Mouse (Mus musculus) bone marrow, adult 2 months (tissue): ENCODE results near the gene Ptprm.

Experiments used
- CTCF ChIP-seq: fragments of 200-500 bp; IDR thresholded peaks from 2 replicates; pipeline ENCODE4 v1.5.1; 2011; ENCODE audit warnings: low read length, control low read depth; ENCODE audit not compliant: control insufficient read depth, insufficient read depth
- POLR2A ChIP-seq: fragments of 200-500 bp; IDR thresholded peaks from 2 replicates; pipeline ENCODE4 v1.6.1; 2011; ENCODE audit warnings: low read depth, mild to moderate bottlenecking, control low read depth, low read length, borderline replicate concordance; ENCODE audit not compliant: control insufficient read depth

- TF ChIP-seq CTCF (no peak), POLR2A (no peak)
Observed at GRCm38 (mm10) chr17:67038558-67038957, 315.7 kb downstream of the Ptprm start.
